Mouse (Mus musculus) lung, embryonic 16.5 days (tissue): ENCODE results near the gene Rnf216. TPM values are rescaled to one million over a fixed set of nuclear protein-coding genes. Genes with fewer than 3 reads are reported as not detected.

ENCODE experiments used
- ATAC-seq: fragments of 200-750 bp; cut with Nextera tagmentation; 2 replicates; pipeline ENCODE4 v1.8.0; 2017; ENCODE audit warnings: low read depth, mild to moderate bottlenecking, moderate library complexity
- H3K27ac ChIP-seq: fragments of 300-500 bp; sonication (generic); 2 replicates; pipeline ENCODE4 v1.5.1; 2014; ENCODE audit warnings: mild to moderate bottlenecking, control low read depth, low read length
- H3K27me3 ChIP-seq: fragments of 300-500 bp; sonication (generic); 2 replicates; pipeline ENCODE4 v1.6.1; 2014; ENCODE audit warnings: low read depth, low read length, mixed read lengths; ENCODE audit not compliant: control insufficient read depth, insufficient read depth
- H3K36me3 ChIP-seq: fragments of 300-500 bp; sonication (generic); 2 replicates; pipeline ENCODE4 v1.6.1; 2014; ENCODE audit warnings: low read length; ENCODE audit not compliant: control insufficient read depth, insufficient read depth
- H3K4me1 ChIP-seq: fragments of 300-500 bp; sonication (generic); replicated peaks from 2 replicates; pipeline ENCODE4 v1.6.1; 2014; ENCODE audit warnings: low read length, mixed read lengths; ENCODE audit not compliant: control insufficient read depth, insufficient read depth
- H3K4me2 ChIP-seq: fragments of 300-500 bp; sonication (generic); 2 replicates; pipeline ENCODE4 v1.6.1; 2014; ENCODE audit warnings: low read depth, low read length, control low read depth
- H3K4me3 ChIP-seq: fragments of 300-500 bp; sonication (generic); 2 replicates; pipeline ENCODE4 v1.5.1; 2014; ENCODE audit warnings: mild to moderate bottlenecking, low read length, control low read depth
- H3K9ac ChIP-seq: fragments of 300-500 bp; sonication (generic); 2 replicates; pipeline ENCODE4 v1.6.1; 2014; ENCODE audit warnings: low read length, control low read depth
- H3K9me3 ChIP-seq: fragments of 300-500 bp; sonication (generic); 2 replicates; pipeline ENCODE4 v1.6.1; 2016; ENCODE audit warnings: low read length; ENCODE audit not compliant: control insufficient read depth
- WGBS: fragments of 180-500 bp; shearing (Covaris S2); extraction: QIAGEN DNeasy Blood & Tissue Kit; methylation state at CpG from one replicate; pipeline ENCODE4 v1.1.7; 2014; 5-methylcytosine and 5-hydroxymethylcytosine counted together
- polyA plus RNA-seq: library from polyadenylated mRNA; unstranded; fragments of >200 nt; fragmentation: Nextera tagmentation; extraction: Ambion mirVana; gene quantifications from 2 replicates; pipeline ENCODE4 v1.2.1, GENCODE M21; 2015

Gene Rnf216
- polyA plus RNA-seq, 1 experiment from 2014 or later: 35.9 TPM

DNA sequence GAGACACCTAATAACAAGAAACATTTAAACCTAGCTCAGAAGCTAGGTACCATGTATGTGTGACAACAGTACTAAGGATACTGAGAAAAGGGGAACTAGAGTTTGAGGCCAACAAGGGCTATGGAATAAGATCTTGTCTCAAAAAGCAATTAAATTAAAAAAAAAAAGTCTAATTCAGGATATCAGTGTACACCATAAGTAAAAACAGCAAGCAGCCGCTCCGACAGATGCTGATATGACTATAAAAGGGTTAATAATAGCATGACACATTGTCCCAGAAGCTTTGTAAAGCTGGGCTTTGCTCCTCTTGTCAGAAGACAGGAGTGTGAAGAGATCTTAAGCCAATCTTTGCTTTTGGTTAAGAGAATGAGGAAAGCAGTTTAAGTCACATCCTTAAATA is 36.8 kb downstream of the Rnf216 start:
- H3K9me3 ChIP-seq: no peaks in the 10 kb centered on the region
- H3K27me3 ChIP-seq: no peaks in the 10 kb centered on the region
- H3K4me1 ChIP-seq: no peaks in the 10 kb centered on the region
- WGBS: 94% methylated on average over 2 of the region's 2 CpGs
- no peak overlapping the region for H3K4me2 ChIP-seq
- no peak overlapping the region for H3K4me3 ChIP-seq
- no peak overlapping the region for H3K9ac ChIP-seq
- H3K27ac ChIP-seq: no peak overlapping the region
- no peak for ATAC-seq
- peaks cover 44% of the 10 kb centered on the region for H3K36me3 ChIP-seq

DNA sequence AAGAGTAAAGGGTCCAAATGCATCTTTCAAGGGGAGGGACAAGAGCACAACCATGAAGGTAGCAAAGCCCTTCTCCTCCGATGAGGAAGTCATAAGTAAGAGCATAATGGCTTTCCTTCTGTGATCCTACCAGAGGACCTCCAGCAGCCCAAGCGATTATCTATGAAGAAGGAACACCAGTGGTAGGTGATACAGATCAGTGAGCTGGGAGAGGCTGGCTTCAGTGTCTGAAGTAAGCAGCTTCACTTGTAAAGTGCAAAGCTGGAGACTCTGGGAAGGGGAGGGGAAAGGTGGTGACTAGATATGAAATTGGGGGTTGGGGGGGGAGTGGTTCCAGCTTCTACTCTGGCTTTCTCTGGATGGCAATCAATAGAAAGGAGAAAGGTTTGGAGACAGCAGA is 43.7 kb downstream of the Rnf216 start:
- peaks cover 24% of the 10 kb centered on the region for H3K36me3 ChIP-seq
- no peak for ATAC-seq
- no peaks in the 10 kb centered on the region for H3K27me3 ChIP-seq
- no peak overlapping the region for H3K4me3 ChIP-seq
- H3K9ac ChIP-seq: no peak overlapping the region
- no peak overlapping the region for H3K4me2 ChIP-seq
- no peaks in the 10 kb centered on the region for H3K4me1 ChIP-seq
- H3K27ac ChIP-seq: no peak overlapping the region
- 91% methylated on average over 2 of the region's 2 CpGs for WGBS
- no peaks in the 10 kb centered on the region for H3K9me3 ChIP-seq

DNA sequence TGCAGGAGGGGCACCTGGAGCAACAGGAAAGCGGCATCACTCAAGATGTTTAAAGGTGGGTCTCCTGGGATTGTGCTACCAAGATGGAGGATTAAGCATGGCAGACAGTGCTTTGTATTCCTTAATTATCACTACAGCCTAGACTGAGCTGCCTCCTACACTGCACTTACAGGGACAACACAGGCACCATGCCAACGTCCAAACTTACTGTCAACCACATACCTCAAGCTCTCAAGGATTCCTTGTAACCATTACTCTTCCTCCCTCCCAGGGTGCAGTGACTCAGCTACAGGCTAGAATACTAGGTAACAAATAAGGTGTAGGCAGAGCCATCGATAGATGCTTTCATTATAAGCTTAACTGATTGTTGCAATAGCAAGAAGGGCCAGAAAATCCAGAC is 44.4 kb downstream of the Rnf216 start:
- Histone ChIP-seq H3K4me1 (no peaks in the 10 kb centered on the region), H3K9ac (no peak overlapping the region), H3K27me3 (no peaks in the 10 kb centered on the region), H3K36me3 (peaks cover 24% of the 10 kb centered on the region), H3K4me2 (no peak overlapping the region), H3K27ac (no peak overlapping the region), H3K9me3 (no peaks in the 10 kb centered on the region), H3K4me3 (no peak overlapping the region)
- ATAC-seq: no peak
- 89% methylated on average over 3 of the region's 3 CpGs for WGBS

DNA sequence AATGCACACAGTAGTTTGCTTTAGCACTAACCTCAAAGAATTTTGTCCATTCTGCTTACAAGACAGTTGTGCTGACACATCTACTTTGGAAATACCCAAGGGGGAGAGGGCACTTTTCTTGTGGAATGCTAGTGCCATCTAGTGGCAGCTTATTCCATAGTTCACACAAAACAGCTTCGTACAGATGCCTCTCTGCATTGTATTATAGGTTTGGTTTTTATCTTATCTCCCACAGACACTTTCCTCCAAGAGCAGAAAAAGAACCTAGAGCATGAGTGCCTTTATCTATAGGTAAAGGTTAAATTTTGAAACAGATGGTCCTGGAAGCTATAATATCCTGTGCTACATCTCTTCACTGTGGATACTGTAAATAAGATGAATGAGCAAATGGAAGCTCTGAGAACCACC is 46.2 kb downstream of the Rnf216 start:
- no peaks in the 10 kb centered on the region for H3K27me3 ChIP-seq
- H3K9ac ChIP-seq: no peak overlapping the region
- H3K4me2 ChIP-seq: no peak overlapping the region
- peaks cover 19% of the 10 kb centered on the region for H3K36me3 ChIP-seq
- no peak overlapping the region for H3K4me3 ChIP-seq
- H3K9me3 ChIP-seq: no peaks in the 10 kb centered on the region
- peak; percentile 77 for ATAC-seq
- no peaks in the 10 kb centered on the region for H3K4me1 ChIP-seq
- no peak overlapping the region for H3K27ac ChIP-seq
- 19% methylated on average over 1 of the region's 1 CpGs for WGBS

DNA sequence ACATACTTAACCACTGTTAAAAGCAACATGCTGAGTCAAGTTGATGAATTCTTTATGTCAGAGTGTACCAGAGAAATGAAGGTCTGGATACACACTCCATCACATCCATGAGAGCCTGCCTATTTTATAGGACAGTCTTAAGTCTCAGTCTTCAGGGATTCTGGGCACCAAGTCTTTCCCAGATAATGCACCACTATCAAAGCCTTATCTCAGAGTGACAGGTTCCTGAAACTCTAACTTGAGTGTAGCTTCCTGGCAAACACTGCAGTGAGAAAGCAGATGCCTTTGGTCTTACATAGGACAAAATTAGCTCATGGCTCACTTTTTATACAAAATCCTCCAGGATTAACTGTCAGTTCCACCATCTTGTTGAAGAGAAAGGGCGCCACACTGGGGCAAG is 46.7 kb downstream of the Rnf216 start:
- 91% methylated on average over 1 of the region's 1 CpGs for WGBS
- peaks cover 23% of the 10 kb centered on the region for H3K36me3 ChIP-seq
- no peak overlapping the region for H3K9ac ChIP-seq
- H3K4me2 ChIP-seq: no peak overlapping the region
- no peak overlapping the region for H3K27ac ChIP-seq
- ATAC-seq: no peak; the same call in 1 of the 2 replicates
- no peaks in the 10 kb centered on the region for H3K4me1 ChIP-seq
- no peaks in the 10 kb centered on the region for H3K27me3 ChIP-seq
- no peak overlapping the region for H3K4me3 ChIP-seq
- no peaks in the 10 kb centered on the region for H3K9me3 ChIP-seq

DNA sequence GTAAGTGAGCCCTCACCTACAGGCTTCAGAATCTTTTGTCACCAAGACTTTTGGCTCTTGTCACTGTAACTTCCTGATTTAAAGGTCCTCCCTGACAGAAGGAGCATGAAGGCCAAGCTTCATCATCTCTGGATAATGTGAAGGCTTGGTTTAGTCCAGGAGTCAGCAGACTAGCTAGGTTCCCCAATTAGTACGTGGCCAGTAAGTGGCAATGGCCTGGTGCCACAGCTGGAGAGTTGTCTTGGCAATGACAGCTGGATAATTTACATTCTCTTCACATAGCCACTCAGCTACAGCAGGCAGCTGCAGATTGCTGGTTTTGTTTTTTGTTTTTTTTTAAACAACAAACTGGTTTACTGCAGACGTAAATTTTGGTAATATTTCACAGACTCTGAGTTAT is 47.6 kb downstream of the Rnf216 start:
- H3K4me3 ChIP-seq: no peak overlapping the region
- H3K4me2 ChIP-seq: no peak overlapping the region
- no peaks in the 10 kb centered on the region for H3K4me1 ChIP-seq
- 77% methylated on average over 2 of the region's 2 CpGs for WGBS
- H3K27me3 ChIP-seq: no peaks in the 10 kb centered on the region
- no peak overlapping the region for H3K27ac ChIP-seq
- no peak overlapping the region for H3K9ac ChIP-seq
- H3K36me3 ChIP-seq: peaks cover 24% of the 10 kb centered on the region
- no peaks in the 10 kb centered on the region for H3K9me3 ChIP-seq
- no peak for ATAC-seq

DNA sequence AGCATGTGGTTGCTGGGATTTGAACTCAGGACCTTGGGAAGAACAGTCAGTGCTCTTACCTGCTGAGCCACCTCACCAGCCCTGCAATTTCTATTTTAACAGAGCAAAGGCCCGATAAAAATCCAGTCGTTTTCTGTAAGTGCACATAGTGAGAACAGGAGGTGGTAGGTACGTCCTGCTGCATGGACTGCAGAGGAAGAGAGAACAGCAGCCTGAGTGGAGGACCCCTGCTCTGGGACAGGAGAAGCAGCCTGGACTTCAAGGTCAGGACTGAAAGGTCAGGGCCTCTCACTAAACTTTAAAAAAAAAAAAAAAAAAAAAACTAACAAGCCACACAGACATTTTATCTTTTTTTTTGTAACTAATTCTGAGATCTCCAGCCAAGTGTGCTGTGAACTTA is 50.5 kb downstream of the Rnf216 start:
- ATAC-seq: no peak
- H3K36me3 ChIP-seq: peaks cover 15% of the 10 kb centered on the region; the same call in 1 of the 2 replicates
- H3K9me3 ChIP-seq: no peaks in the 10 kb centered on the region
- H3K27me3 ChIP-seq: no peaks in the 10 kb centered on the region
- WGBS: 92% methylated on average over 3 of the region's 3 CpGs
- no peak overlapping the region for H3K27ac ChIP-seq
- H3K4me3 ChIP-seq: no peak overlapping the region
- H3K4me2 ChIP-seq: no peak overlapping the region
- peaks cover 21% of the 10 kb centered on the region for H3K4me1 ChIP-seq
- no peak overlapping the region for H3K9ac ChIP-seq

DNA sequence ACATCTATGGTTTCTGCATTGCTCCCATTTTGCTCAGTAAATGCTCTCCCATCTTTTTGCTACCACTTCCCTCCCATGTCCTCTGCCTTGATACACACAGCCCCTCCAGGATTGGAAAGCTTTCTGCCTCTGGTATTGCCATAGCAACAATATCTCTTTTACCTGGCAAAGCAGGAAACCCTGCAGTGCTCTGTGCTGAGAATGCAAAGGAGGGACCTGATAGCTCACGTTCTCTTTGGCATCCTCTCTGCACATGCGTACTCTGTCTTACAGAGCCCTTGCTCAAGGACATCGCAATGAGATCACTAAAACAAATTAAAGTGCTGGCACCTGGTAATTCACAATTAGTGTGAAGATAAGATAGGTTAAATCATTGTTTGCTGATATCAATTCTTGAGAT is 51.3 kb downstream of the Rnf216 start:
- H3K4me1 ChIP-seq: peaks cover 25% of the 10 kb centered on the region
- no peaks in the 10 kb centered on the region for H3K27me3 ChIP-seq
- H3K9ac ChIP-seq: no peak overlapping the region
- H3K9me3 ChIP-seq: no peaks in the 10 kb centered on the region
- 66% methylated on average over 3 of the region's 3 CpGs for WGBS
- no peak overlapping the region for H3K27ac ChIP-seq
- H3K4me3 ChIP-seq: no peak overlapping the region
- no peak for ATAC-seq
- no peak overlapping the region for H3K4me2 ChIP-seq
- peaks cover 13% of the 10 kb centered on the region; the same call in 1 of the 2 replicates for H3K36me3 ChIP-seq

DNA sequence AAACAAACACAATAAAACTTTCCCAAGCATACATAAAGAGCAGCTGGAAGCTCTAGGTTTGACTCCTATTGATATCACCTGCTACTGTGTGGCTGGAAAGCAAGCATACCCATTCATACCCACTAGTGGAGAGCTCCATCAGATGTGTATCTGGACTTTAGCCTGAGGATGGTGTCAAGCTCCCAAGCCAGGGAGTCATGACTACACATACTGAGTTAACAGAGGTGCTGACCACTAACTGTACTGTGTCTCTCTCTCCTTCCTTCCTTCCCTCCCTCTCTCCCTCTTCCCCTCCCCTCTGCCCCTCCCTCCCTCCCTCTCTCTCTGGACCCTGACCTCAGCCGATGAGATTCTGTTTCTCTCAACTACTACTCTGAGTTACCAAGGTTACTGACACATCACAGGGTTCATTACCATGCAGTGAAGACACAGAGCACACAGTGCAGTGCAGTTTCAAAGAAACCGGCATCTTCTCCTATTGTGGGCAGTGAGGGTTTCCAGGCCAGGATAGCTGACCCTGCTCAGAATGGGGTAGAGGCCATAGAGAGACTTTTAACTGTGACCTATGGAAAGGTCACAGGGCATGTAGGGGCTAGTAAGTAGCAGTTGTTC is 51.9 kb downstream of the Rnf216 start:
- H3K27ac ChIP-seq: no peak overlapping the region
- H3K27me3 ChIP-seq: no peaks in the 10 kb centered on the region
- peaks cover 9% of the 10 kb centered on the region; the same call in 1 of the 2 replicates for H3K36me3 ChIP-seq
- no peak overlapping the region for H3K4me3 ChIP-seq
- H3K9ac ChIP-seq: no peak overlapping the region
- peaks cover 29% of the 10 kb centered on the region for H3K4me1 ChIP-seq
- H3K9me3 ChIP-seq: no peaks in the 10 kb centered on the region
- 59% methylated on average over 2 of the region's 2 CpGs for WGBS
- H3K4me2 ChIP-seq: no peak overlapping the region
- no peak for ATAC-seq

DNA sequence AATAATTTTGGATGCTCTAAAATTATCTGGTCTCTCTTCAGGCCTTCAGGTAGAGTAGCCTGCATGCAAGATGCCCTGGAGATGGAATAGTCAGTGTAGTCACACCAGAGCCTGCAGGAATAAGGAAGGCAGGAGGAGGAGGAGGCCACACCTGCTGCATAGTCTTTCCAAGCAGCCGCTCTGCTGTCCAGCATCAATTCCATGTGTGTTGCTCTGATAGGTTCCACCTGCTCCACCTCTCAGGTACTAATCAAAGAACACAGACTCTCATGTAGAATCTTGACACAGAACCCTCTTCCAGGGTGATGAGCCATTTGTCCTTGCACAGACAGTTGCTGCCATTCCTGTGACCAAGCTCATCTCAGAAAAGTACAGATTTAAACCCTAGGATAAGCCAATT is 52.8 kb downstream of the Rnf216 start:
- Histone ChIP-seq H3K9ac (no peak overlapping the region), H3K27me3 (no peaks in the 10 kb centered on the region), H3K27ac (no peak overlapping the region), H3K9me3 (no peaks in the 10 kb centered on the region), H3K36me3 (peaks cover 9% of the 10 kb centered on the region; the same call in 1 of the 2 replicates), H3K4me2 (no peak overlapping the region), H3K4me3 (no peak overlapping the region), H3K4me1 (peaks cover 29% of the 10 kb centered on the region)
- no peak for ATAC-seq
- 92% methylated on average over 1 of the region's 1 CpGs for WGBS
